ENCODE assay signal across 9 mouse cellular contexts in the genomic region with DNA sequence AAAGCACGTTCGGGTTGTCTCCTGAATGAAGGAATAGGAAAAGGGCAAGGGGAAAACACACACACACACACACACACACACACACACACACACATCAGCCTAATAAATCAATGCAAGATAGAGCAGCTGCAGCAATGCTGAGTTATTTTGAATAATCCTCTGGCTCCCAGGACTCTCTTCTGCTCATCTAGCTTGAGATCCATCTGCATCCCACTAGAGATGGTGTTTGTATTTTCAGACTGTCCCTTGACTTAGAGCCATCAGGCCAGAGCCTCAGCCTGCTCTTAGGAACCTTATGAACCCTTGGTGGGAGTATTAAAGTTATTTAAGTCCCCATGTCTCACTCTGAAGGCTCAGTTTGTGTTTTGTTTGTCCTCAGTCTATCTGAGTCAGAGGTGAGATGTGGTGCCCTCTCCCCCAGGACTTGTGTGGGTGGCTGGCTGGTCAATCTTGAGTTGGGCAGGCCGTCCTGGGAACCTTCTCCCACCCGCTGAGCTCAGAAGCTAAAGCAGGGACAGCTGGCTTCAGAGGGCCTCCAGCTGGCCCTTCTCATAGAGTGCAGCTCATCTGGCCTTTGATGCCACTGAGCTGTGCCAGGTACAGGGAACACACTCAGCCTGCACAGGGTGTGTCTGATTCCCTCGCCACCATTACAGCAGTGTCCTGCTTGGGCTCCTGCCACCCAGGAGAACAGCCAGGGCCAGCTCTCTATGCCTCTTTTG.
DNase-seq lines count a peak whose midpoint lies in the region; ATAC-seq and TF ChIP-seq lines count a peak whose summit lies in the region.
"Had no signal": no experiment of that assay in that cellular context is flagged by ENCODE, and none has a peak within 500 bp of the region (broad histone marks: within the 10 kb centered on the region; RNA-seq: fewer than 3 reads in every experiment).

No protein-coding gene starts in this region.

- no peak overlapping the region for H3K4me3 ChIP-seq in hindbrain, embryonic 11.5 days (ENCODE audit: low read depth, low read length)
- H3K4me3 ChIP-seq in hindbrain, postnatal 0 days (ENCODE audit: low read length), result no peak overlapping the region
- H3K4me3 ChIP-seq in kidney, embryonic 16.5 days (ENCODE audit: low read length), result no peak overlapping the region
- no peak overlapping the region for H3K4me3 ChIP-seq in midbrain, embryonic 14.5 days (replicated peaks; ENCODE audit: low read depth, low read length)

- H3K9me3 ChIP-seq in hindbrain, embryonic 11.5 days (ENCODE audit: control insufficient read depth, low read length), result no peaks in the 10 kb centered on the region
- H3K9me3 ChIP-seq in hindbrain, postnatal 0 days (ENCODE audit: low read length), result no peaks in the 10 kb centered on the region
- no peaks in the 10 kb centered on the region for H3K9me3 ChIP-seq in kidney, embryonic 16.5 days (ENCODE audit: low read length)
- no peaks in the 10 kb centered on the region for H3K9me3 ChIP-seq in midbrain, embryonic 14.5 days (ENCODE audit: control insufficient read depth, low read length)

- no peak overlapping the region for H3K4me2 ChIP-seq in hindbrain, embryonic 11.5 days (replicated peaks; ENCODE audit: low read depth, low read length)
- H3K4me2 ChIP-seq in hindbrain, postnatal 0 days (ENCODE audit: low read depth, low read length), result no peak overlapping the region
- H3K4me2 ChIP-seq in kidney, embryonic 16.5 days (replicated peaks; ENCODE audit: low read depth, low read length), result no peak overlapping the region
- no peak overlapping the region for H3K4me2 ChIP-seq in midbrain, embryonic 14.5 days (ENCODE audit: low read length)

- WGBS in hindbrain, embryonic 11.5 days, result 51% methylated on average over 5 of the region's 5 CpGs
- 48% methylated on average over 5 of the region's 5 CpGs for WGBS in hindbrain, postnatal 0 days
- 50% methylated on average over 5 of the region's 5 CpGs for WGBS in kidney, embryonic 16.5 days
- WGBS in midbrain, embryonic 14.5 days, result 48% methylated on average over 5 of the region's 5 CpGs

- H3K9ac ChIP-seq in hindbrain, embryonic 11.5 days (ENCODE audit: low read depth, low read length), result no peak overlapping the region
- H3K9ac ChIP-seq in hindbrain, postnatal 0 days (replicated peaks; ENCODE audit: low read length), result no peak overlapping the region
- no peak overlapping the region for H3K9ac ChIP-seq in kidney, embryonic 16.5 days (replicated peaks; ENCODE audit: low read length)
- H3K9ac ChIP-seq in midbrain, embryonic 14.5 days (replicated peaks; ENCODE audit: low read length), result no peak overlapping the region

- no peaks in the 10 kb centered on the region for H3K27me3 ChIP-seq in hindbrain, embryonic 11.5 days (ENCODE audit: control insufficient read depth, insufficient read depth, low read length)
- no peaks in the 10 kb centered on the region for H3K27me3 ChIP-seq in hindbrain, postnatal 0 days (ENCODE audit: insufficient read depth, low read length)
- no peaks in the 10 kb centered on the region for H3K27me3 ChIP-seq in kidney, embryonic 16.5 days (ENCODE audit: insufficient read depth, low read length)
- no peaks in the 10 kb centered on the region for H3K27me3 ChIP-seq in midbrain, embryonic 14.5 days (ENCODE audit: control insufficient read depth, insufficient read depth, low read length)

- no peak for ATAC-seq in hindbrain, embryonic 11.5 days (ENCODE audit: low FRiP score)
- ATAC-seq in hindbrain, postnatal 0 days, result no peak
- 0 out of 2 replicates have a peak, but pooled peaks have one; percentile 43 for ATAC-seq in kidney, embryonic 16.5 days (ENCODE audit: low FRiP score, low TSS enrichment)
- no peak for ATAC-seq in midbrain, embryonic 14.5 days (ENCODE audit: low FRiP score, low TSS enrichment)
- ATAC-seq in erythroid progenitor cell, adult 5-6 weeks (replicated peaks; ENCODE audit: low FRiP score, poor library complexity, severe bottlenecking), result no peak

- no peak for DNase-seq in hindbrain, embryonic 11.5 days (ENCODE audit: low spot score)
- no peak for DNase-seq in hindbrain, postnatal 0 days (ENCODE audit: low spot score)
- DNase-seq in gastrocnemius, postnatal 36 days, result peak; percentile 63 to 69
- peak; percentile 27 for DNase-seq in midbrain, embryonic 14.5 days
- DNase-seq in left cerebral cortex, postnatal 14 days (ENCODE audit: low spot score in 2 of 2), result no peak
- no peak for DNase-seq in layer of hippocampus, postnatal 14 days (ENCODE audit: low spot score in 2 of 2)

- intact Hi-C loops in gastrocnemius, postnatal 36 days (cut with DNase I), result no loop called here
- intact Hi-C loops in left cerebral cortex, postnatal 14 days (cut with DNase I), result no loop called here

- no peak for TF ChIP-seq CTCF in hindbrain, postnatal 0 days (IDR thresholded peaks at IDR 0.05; ENCODE audit: low read depth)

- H3K4me1 ChIP-seq in hindbrain, embryonic 11.5 days (replicated peaks; ENCODE audit: control insufficient read depth, insufficient read depth, low read length), result peaks cover 15% of the 10 kb centered on the region
- peaks cover 13% of the 10 kb centered on the region; the same call in 1 of the 2 replicates for H3K4me1 ChIP-seq in hindbrain, postnatal 0 days (ENCODE audit: insufficient read depth, low read length)
- H3K4me1 ChIP-seq in kidney, embryonic 16.5 days (ENCODE audit: insufficient read depth, low read length), result peaks cover 50% of the 10 kb centered on the region
- H3K4me1 ChIP-seq in midbrain, embryonic 14.5 days (ENCODE audit: control insufficient read depth, insufficient read depth, low read length), result peaks cover 32% of the 10 kb centered on the region

- H3K36me3 ChIP-seq in hindbrain, embryonic 11.5 days (ENCODE audit: control insufficient read depth, insufficient read depth, low read length), result no peaks in the 10 kb centered on the region
- H3K36me3 ChIP-seq in hindbrain, postnatal 0 days (ENCODE audit: insufficient read depth, low read length), result no peaks in the 10 kb centered on the region
- no peaks in the 10 kb centered on the region for H3K36me3 ChIP-seq in kidney, embryonic 16.5 days (ENCODE audit: insufficient read depth, low read length)
- H3K36me3 ChIP-seq in midbrain, embryonic 14.5 days (ENCODE audit: control insufficient read depth, insufficient read depth, low read length), result no peaks in the 10 kb centered on the region

- peak overlapping the region; percentile 89; the same call in 1 of the 2 replicates for H3K27ac ChIP-seq in hindbrain, embryonic 11.5 days (ENCODE audit: low read depth, low read length)
- H3K27ac ChIP-seq in hindbrain, postnatal 0 days, result no peak overlapping the region
- H3K27ac ChIP-seq in kidney, embryonic 16.5 days (ENCODE audit: low read length), result peak overlapping the region; percentile 88
- peak overlapping the region; percentile 57 for H3K27ac ChIP-seq in midbrain, embryonic 14.5 days (replicated peaks; ENCODE audit: low read depth, low read length)
- H3K27ac ChIP-seq: macrophage had no signal

Comparison
In these comparisons a context has a peak if more than half of its experiments do, and no peak if none do; other contexts are left out.
1. DNase-seq: peak in gastrocnemius, postnatal 36 days (2 of 2) and midbrain, embryonic 14.5 days (single experiment); none in hindbrain, embryonic 11.5 days (single experiment), hindbrain, postnatal 0 days (single experiment), left cerebral cortex, postnatal 14 days (0 of 2) and layer of hippocampus, postnatal 14 days (0 of 2).